Mouse (Mus musculus): Measurements from ENCODE around the gene Gm42906.
A peak's percentile ranks its signal among the peaks of the same experiment; 100 is the strongest.

Gene Gm42906

GRCm38 (mm10) chr5:151428113-151428756 lies at the start of gene Gm42906:
Gene Gm42906 (minus strand): TSS chr5:151428163.
- no peak for DNase-seq

GRCm38 (mm10) chr5:151445695-151446094 lies 17.7 kb upstream of the Gm42906 start:
- DNase-seq, result no peak

- no peak for DNase-seq
Measured at GRCm38 (mm10) chr5:151435106-151435505, 7.1 kb upstream of the Gm42906 start.

- DNase-seq, result no peak
Measured at GRCm38 (mm10) chr5:151426466-151426865, 1.5 kb downstream of the Gm42906 start.

- no peak for DNase-seq
Measured at GRCm38 (mm10) chr5:151422692-151423091, 5.3 kb downstream of the Gm42906 start.

GRCm38 (mm10) chr5:151421859-151422258 lies 6.1 kb downstream of the Gm42906 start:
- peak in 1 of 2 experiments; percentile 4 for DNase-seq

- no peak for DNase-seq
Measured at GRCm38 (mm10) chr5:151418551-151418950, 9.4 kb downstream of the Gm42906 start.

- DNase-seq, result no peak
Measured at GRCm38 (mm10) chr5:151417421-151418038, 10.4 kb downstream of the Gm42906 start.

- no peak for DNase-seq
Measured at GRCm38 (mm10) chr5:151416988-151417387, 11.0 kb downstream of the Gm42906 start.

GRCm38 (mm10) chr5:151413617-151414016 lies 14.3 kb downstream of the Gm42906 start:
- no peak for DNase-seq

- DNase-seq, result no peak
Measured at GRCm38 (mm10) chr5:151412666-151413463, 15.1 kb downstream of the Gm42906 start.

GRCm38 (mm10) chr5:151410006-151410405 lies 18.0 kb downstream of the Gm42906 start:
- DNase-seq, result no peak

GRCm38 (mm10) chr5:151409282-151409681 lies 18.7 kb downstream of the Gm42906 start:
- no peak for DNase-seq

- no peak for DNase-seq
Measured at GRCm38 (mm10) chr5:151408124-151408900, 19.7 kb downstream of the Gm42906 start.

GRCm38 (mm10) chr5:151407493-151407892 lies 20.5 kb downstream of the Gm42906 start:
- DNase-seq, result no peak

- DNase-seq, result no peak
Measured at GRCm38 (mm10) chr5:151406276-151406675, 21.7 kb downstream of the Gm42906 start.

- no peak for DNase-seq
Measured at GRCm38 (mm10) chr5:151405314-151405903, 22.6 kb downstream of the Gm42906 start.

GRCm38 (mm10) chr5:151403586-151403985 lies 24.4 kb downstream of the Gm42906 start:
- DNase-seq, result no peak

GRCm38 (mm10) chr5:151400557-151400944 lies 27.4 kb downstream of the Gm42906 start:
- DNase-seq, result no peak

- no peak for DNase-seq
Measured at GRCm38 (mm10) chr5:151399918-151400556, 27.9 kb downstream of the Gm42906 start.

GRCm38 (mm10) chr5:151396119-151396518 lies 31.8 kb downstream of the Gm42906 start:
- DNase-seq, result no peak

- DNase-seq, result no peak
Measured at GRCm38 (mm10) chr5:151394690-151395089, 33.3 kb downstream of the Gm42906 start.

Data from cerebellum, postnatal 14 days (tissue).